8 mouse cellular contexts compared by ENCODE assay signal in the genomic region with DNA sequence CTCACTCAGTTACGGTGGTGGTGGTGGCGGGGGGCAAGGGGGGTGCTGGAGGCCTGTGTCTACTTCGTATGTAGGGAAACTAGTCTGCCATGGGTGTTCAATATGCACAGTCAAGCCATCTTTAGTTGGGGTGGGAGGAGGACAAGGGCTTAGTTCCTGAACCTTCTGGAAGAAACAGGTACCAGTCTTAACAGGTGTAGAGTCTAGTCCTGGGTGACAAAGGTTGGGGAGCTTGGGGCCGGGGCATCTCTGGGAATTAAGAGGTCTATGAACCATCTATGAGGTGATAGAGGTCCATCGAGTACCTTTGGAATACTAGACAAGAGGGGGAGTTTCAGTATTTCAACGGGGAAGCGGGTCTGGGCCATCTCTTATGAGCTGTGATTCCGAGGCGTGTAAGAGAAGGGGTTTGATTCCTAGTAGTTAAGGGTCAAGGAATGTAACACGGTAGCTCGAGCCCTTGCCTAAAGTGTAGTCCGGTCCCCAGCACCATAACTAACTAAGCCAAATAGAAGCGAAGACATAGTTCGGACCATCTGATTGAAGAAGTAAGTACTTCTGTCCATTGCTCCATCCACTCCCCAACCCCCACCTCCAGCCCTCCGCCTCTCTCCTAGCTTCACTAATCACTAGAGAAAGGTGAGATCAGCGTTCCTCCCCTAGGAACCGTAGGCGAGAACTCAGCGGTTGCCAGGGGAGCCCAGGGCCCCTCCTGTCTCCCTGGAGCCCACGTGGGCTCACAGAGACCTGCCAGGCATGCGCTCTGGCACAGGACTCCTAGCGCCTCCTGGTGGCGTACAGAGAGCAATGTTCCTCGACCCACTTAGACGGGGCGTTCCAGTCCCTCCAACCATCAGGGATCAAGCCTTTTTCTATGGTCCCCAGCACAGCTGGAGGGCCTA. TPM values are rescaled to one million over a fixed set of nuclear protein-coding genes. Genes with fewer than 3 reads are reported as not detected.
A peak's percentile ranks its signal among the peaks of the same experiment; 100 is the strongest.
DNase-seq lines count a peak whose midpoint lies in the region; ATAC-seq and TF ChIP-seq lines count a peak whose summit lies in the region.

No protein-coding gene starts in this region.

- peak overlapping the region; percentile 73 for H3K4me2 ChIP-seq in hindbrain, postnatal 0 days (ENCODE audit: low read depth, low read length)

- H3K36me3 ChIP-seq in hindbrain, postnatal 0 days (ENCODE audit: insufficient read depth, low read length): peaks cover 6% of the 10 kb centered on the region; the same call in 1 of the 2 replicates
- no peaks in the 10 kb centered on the region for H3K36me3 ChIP-seq in small intestine, adult 2 months (ENCODE audit: control insufficient read depth, insufficient read depth, low read length)

- WGBS in hindbrain, postnatal 0 days: 24% methylated on average over 26 of the region's 26 CpGs
- WGBS in small intestine, adult 2 months: 18% methylated on average over 26 of the region's 26 CpGs

- no peak for TF ChIP-seq POLR2A in small intestine, adult 2 months (IDR thresholded peaks at IDR 0.05; ENCODE audit: low read depth, low read length)

- no peak for DNase-seq in gastrocnemius, adult 2 months
- DNase-seq in gastrocnemius, adult 18-20 months (ENCODE audit: low spot score): no peak
- DNase-seq in hindbrain, postnatal 0 days (ENCODE audit: low spot score): peak; percentile 83
- DNase-seq in left cerebral cortex, postnatal 25 days (ENCODE audit: low spot score in 2 of 2): peak; percentile 76 to 83

- no peaks in the 10 kb centered on the region for H3K9me3 ChIP-seq in hindbrain, postnatal 0 days (ENCODE audit: low read length)

- H3K27ac ChIP-seq in gastrocnemius, adult 2 months: no peak overlapping the region
- no peak overlapping the region for H3K27ac ChIP-seq in hindbrain, postnatal 0 days
- no peak overlapping the region for H3K27ac ChIP-seq in small intestine, adult 2 months (ENCODE audit: insufficient read depth, low read depth, low read length)

- intact Hi-C loops in gastrocnemius, adult 2 months (cut with DNase I): no loop called here
- intact Hi-C loops in left cerebral cortex, postnatal 25 days (cut with DNase I): no loop called here

- no peak overlapping the region for H3K4me3 ChIP-seq in gastrocnemius, adult 2 months
- H3K4me3 ChIP-seq in hindbrain, postnatal 0 days (ENCODE audit: low read length): peak overlapping the region; percentile 53
- H3K4me3 ChIP-seq in small intestine, adult 2 months (ENCODE audit: low read depth, low read length): no peak overlapping the region

- peaks cover 6% of the 10 kb centered on the region; the same call in 1 of the 2 replicates for H3K4me1 ChIP-seq in hindbrain, postnatal 0 days (ENCODE audit: insufficient read depth, low read length)
- H3K4me1 ChIP-seq in small intestine, adult 2 months (ENCODE audit: control insufficient read depth, insufficient read depth, insufficient read length, low read length): no peaks in the 10 kb centered on the region

- peaks cover 13% of the 10 kb centered on the region; the same call in 1 of the 2 replicates for H3K27me3 ChIP-seq in hindbrain, postnatal 0 days (ENCODE audit: insufficient read depth, low read length)
- H3K27me3 ChIP-seq in small intestine, adult 2 months (ENCODE audit: control insufficient read depth, insufficient read depth, low read length): peaks cover 30% of the 10 kb centered on the region

- peak; percentile 54 for TF ChIP-seq CTCF in gastrocnemius, adult 2 months (IDR thresholded peaks at IDR 0.05)
- TF ChIP-seq CTCF in hindbrain, postnatal 0 days (IDR thresholded peaks at IDR 0.05; ENCODE audit: low read depth): peak; percentile 84
- peak; percentile 62; the same call in 1 of the 2 replicates for TF ChIP-seq CTCF in small intestine, adult 2 months (IDR thresholded peaks at IDR 0.05; ENCODE audit: extremely low read depth, insufficient read length, insufficient replicate concordance, low read depth, low read length)

- peak; percentile 43 for ATAC-seq in activated CD4-positive, CD25-positive, alpha-beta regulatory T cell, adult 4 months
- ATAC-seq in erythroid progenitor cell, adult 5-6 weeks (replicated peaks; ENCODE audit: low FRiP score, poor library complexity, severe bottlenecking): peak; percentile 62
- peak; percentile 63 for ATAC-seq in hindbrain, postnatal 0 days
- peak; percentile 83 for ATAC-seq in megakaryocyte-erythroid progenitor cell, adult 5-6 weeks (replicated peaks; ENCODE audit: low FRiP score, low TSS enrichment, poor library complexity, severe bottlenecking)

- H3K9ac ChIP-seq in hindbrain, postnatal 0 days (replicated peaks; ENCODE audit: low read length): peak overlapping the region; percentile 62; the same call in 1 of the 2 replicates

RNA-seq across cellular contexts. Expression of gene Gm20479, which starts 40.1 kb away (rescaled TPM):
- not detected for total RNA-seq in gastrocnemius, adult 2 months (2021)
- under 1 TPM in 1 of 2 experiments, not detected in 1; 0.57 TPM for total RNA-seq in gastrocnemius, adult 18-20 months (2021)
- polyA plus RNA-seq in activated CD4-positive, CD25-positive, alpha-beta regulatory T cell, adult 4 months (2017; shearing (Covaris generic)): 1 to 10 TPM; 1.4 to 3.3 TPM
- 8.0 TPM in 1 of 2 replicates, not detected in the other for total RNA-seq in erythroid progenitor cell, adult 5-6 weeks (2015; ENCODE audit: low replicate concordance)
- total RNA-seq in erythroid progenitor cell, adult 5-6 weeks (2017; ENCODE audit: low replicate concordance): not detected in 2 replicates
- total RNA-seq in hindbrain, postnatal 0 days (2014; rRNA removed): not detected in 2 replicates
- not detected in 2 replicates for polyA plus RNA-seq in hindbrain, postnatal 0 days (2015; fragmentation: Nextera tagmentation; extraction: Ambion mirVana)
- not detected for total RNA-seq in left cerebral cortex, postnatal 25 days (2021)
- not detected in 2 replicates for total RNA-seq in megakaryocyte-erythroid progenitor cell, adult 5-6 weeks (2014; fragmentation: Nextera tagmentation)
- total RNA-seq in megakaryocyte-erythroid progenitor cell, adult 5-6 weeks (2017): not detected in 2 replicates
- not detected in 2 replicates for polyA plus RNA-seq in small intestine, adult 2 months (2012; rRNA removed)

RNA-seq across cellular contexts. Expression of gene Shkbp1, which starts 41.5 kb away (rescaled TPM):
- 1 to 10 TPM; 2.3 to 2.8 TPM for total RNA-seq in gastrocnemius, adult 2 months (2021)
- total RNA-seq in gastrocnemius, adult 18-20 months (2021): 1 to 10 TPM; 2.2 to 3.0 TPM
- polyA plus RNA-seq in activated CD4-positive, CD25-positive, alpha-beta regulatory T cell, adult 4 months (2017; shearing (Covaris generic)): 10 to 100 TPM; 48.9 to 66.0 TPM
- 11.5 and 20.5 TPM in 2 replicates for total RNA-seq in erythroid progenitor cell, adult 5-6 weeks (2015; ENCODE audit: low replicate concordance)
- total RNA-seq in erythroid progenitor cell, adult 5-6 weeks (2017; ENCODE audit: low replicate concordance): 4.7 and 5.1 TPM in 2 replicates
- total RNA-seq in hindbrain, postnatal 0 days (2014; rRNA removed): 27.0 and 31.2 TPM in 2 replicates
- 20.0 and 20.2 TPM in 2 replicates for polyA plus RNA-seq in hindbrain, postnatal 0 days (2015; fragmentation: Nextera tagmentation; extraction: Ambion mirVana)
- 10 to 100 TPM; 21.7 to 31.2 TPM for total RNA-seq in left cerebral cortex, postnatal 25 days (2021)
- 39.2 and 72.7 TPM in 2 replicates for total RNA-seq in megakaryocyte-erythroid progenitor cell, adult 5-6 weeks (2014; fragmentation: Nextera tagmentation)
- 20.6 and 35.1 TPM in 2 replicates for total RNA-seq in megakaryocyte-erythroid progenitor cell, adult 5-6 weeks (2017)
- polyA plus RNA-seq in small intestine, adult 2 months (2012; rRNA removed): 62.1 and 115 TPM in 2 replicates

RNA-seq across cellular contexts. Expression of gene Sptbn4, which starts 50.2 kb away (rescaled TPM):
- under 1 TPM in 1 of 2 experiments, not detected in 1; 0.03 TPM for total RNA-seq in gastrocnemius, adult 2 months (2021)
- total RNA-seq in gastrocnemius, adult 18-20 months (2021): not detected
- polyA plus RNA-seq in activated CD4-positive, CD25-positive, alpha-beta regulatory T cell, adult 4 months (2017; shearing (Covaris generic)): under 1 TPM; 0.16 to 0.37 TPM
- not detected in 2 replicates for total RNA-seq in erythroid progenitor cell, adult 5-6 weeks (2015; ENCODE audit: low replicate concordance)
- total RNA-seq in erythroid progenitor cell, adult 5-6 weeks (2017; ENCODE audit: low replicate concordance): 0.08 and 0.13 TPM in 2 replicates
- 24.1 and 24.8 TPM in 2 replicates for total RNA-seq in hindbrain, postnatal 0 days (2014; rRNA removed)
- polyA plus RNA-seq in hindbrain, postnatal 0 days (2015; fragmentation: Nextera tagmentation; extraction: Ambion mirVana): 2.8 and 3.4 TPM in 2 replicates
- total RNA-seq in left cerebral cortex, postnatal 25 days (2021): 100 to 1,000 TPM; 132 to 139 TPM
- total RNA-seq in megakaryocyte-erythroid progenitor cell, adult 5-6 weeks (2014; fragmentation: Nextera tagmentation): 0.09 and 0.37 TPM in 2 replicates
- total RNA-seq in megakaryocyte-erythroid progenitor cell, adult 5-6 weeks (2017): 0.15 TPM in 1 of 2 replicates, not detected in the other
- polyA plus RNA-seq in small intestine, adult 2 months (2012; rRNA removed): 0.19 and 0.28 TPM in 2 replicates

RNA-seq across cellular contexts. Expression of gene Blvrb, which starts 50.5 kb away (rescaled TPM):
- 10 to 100 TPM in 1 of 2 experiments, 1 to 10 TPM in 1; 8.9 to 15.8 TPM for total RNA-seq in gastrocnemius, adult 2 months (2021)
- 10 to 100 TPM; 12.5 to 12.7 TPM for total RNA-seq in gastrocnemius, adult 18-20 months (2021)
- 10 to 100 TPM; 13.9 to 16.7 TPM for polyA plus RNA-seq in activated CD4-positive, CD25-positive, alpha-beta regulatory T cell, adult 4 months (2017; shearing (Covaris generic))
- 538 and 642 TPM in 2 replicates for total RNA-seq in erythroid progenitor cell, adult 5-6 weeks (2015; ENCODE audit: low replicate concordance)
- total RNA-seq in erythroid progenitor cell, adult 5-6 weeks (2017; ENCODE audit: low replicate concordance): 484 and 602 TPM in 2 replicates
- total RNA-seq in hindbrain, postnatal 0 days (2014; rRNA removed): 19.7 and 23.9 TPM in 2 replicates
- 23.0 and 23.4 TPM in 2 replicates for polyA plus RNA-seq in hindbrain, postnatal 0 days (2015; fragmentation: Nextera tagmentation; extraction: Ambion mirVana)
- total RNA-seq in left cerebral cortex, postnatal 25 days (2021): 10 to 100 TPM; 12.0 to 15.9 TPM
- total RNA-seq in megakaryocyte-erythroid progenitor cell, adult 5-6 weeks (2014; fragmentation: Nextera tagmentation): 667 and 741 TPM in 2 replicates
- 183 and 213 TPM in 2 replicates for total RNA-seq in megakaryocyte-erythroid progenitor cell, adult 5-6 weeks (2017)
- polyA plus RNA-seq in small intestine, adult 2 months (2012; rRNA removed): 79.1 and 142 TPM in 2 replicates

RNA-seq across cellular contexts. Expression of gene Ltbp4, which starts 59.8 kb away (rescaled TPM):
- 10 to 100 TPM; 48.0 to 81.2 TPM for total RNA-seq in gastrocnemius, adult 2 months (2021)
- total RNA-seq in gastrocnemius, adult 18-20 months (2021): 10 to 100 TPM; 55.8 to 66.9 TPM
- 1 to 10 TPM in 1 of 2 experiments, under 1 TPM in 1; 0.94 to 1.3 TPM for polyA plus RNA-seq in activated CD4-positive, CD25-positive, alpha-beta regulatory T cell, adult 4 months (2017; shearing (Covaris generic))
- not detected in 2 replicates for total RNA-seq in erythroid progenitor cell, adult 5-6 weeks (2015; ENCODE audit: low replicate concordance)
- 0.61 TPM in 1 of 2 replicates, not detected in the other for total RNA-seq in erythroid progenitor cell, adult 5-6 weeks (2017; ENCODE audit: low replicate concordance)
- total RNA-seq in hindbrain, postnatal 0 days (2014; rRNA removed): 34.8 and 41.2 TPM in 2 replicates
- 10.5 and 10.6 TPM in 2 replicates for polyA plus RNA-seq in hindbrain, postnatal 0 days (2015; fragmentation: Nextera tagmentation; extraction: Ambion mirVana)
- 10 to 100 TPM; 46.7 to 50.4 TPM for total RNA-seq in left cerebral cortex, postnatal 25 days (2021)
- total RNA-seq in megakaryocyte-erythroid progenitor cell, adult 5-6 weeks (2014; fragmentation: Nextera tagmentation): 0.39 TPM in 1 of 2 replicates, not detected in the other
- total RNA-seq in megakaryocyte-erythroid progenitor cell, adult 5-6 weeks (2017): 0.05 and 1.4 TPM in 2 replicates
- polyA plus RNA-seq in small intestine, adult 2 months (2012; rRNA removed): 136 and 163 TPM in 2 replicates

Comparison
In these comparisons a context has a peak if more than half of its experiments do, and no peak if none do; other contexts are left out.
1. DNase-seq: peak in hindbrain, postnatal 0 days (single experiment) and left cerebral cortex, postnatal 25 days (2 of 2); none in gastrocnemius, adult 2 months (single experiment) and gastrocnemius, adult 18-20 months (single experiment).
2. RNA of gene Sptbn4, which starts 50.2 kb away (total RNA-seq): 132 to 139 TPM in left cerebral cortex, postnatal 25 days and 24.1 to 24.8 TPM in hindbrain, postnatal 0 days; 0.09 to 0.37 TPM in megakaryocyte-erythroid progenitor cell, adult 5-6 weeks, 0.08 to 0.13 TPM in erythroid progenitor cell, adult 5-6 weeks, 0.03 TPM in gastrocnemius, adult 2 months and not detected in gastrocnemius, adult 18-20 months; every median in the first group is over 10 times any median in the second.
3. Peak in every context shown above with its lines, with median percentiles within 50 percentile points of each other: CTCF ChIP-seq and ATAC-seq.